Mouse (Mus musculus): ENCODE results near the gene Oas1c. TPM values are rescaled to one million over a fixed set of nuclear protein-coding genes. Genes with fewer than 3 reads are reported as not detected.

The Oas1c gene
- total and polyA plus RNA-seq, 3 experiments, result 1.6 to 3.6 (median 3.6) TPM

GRCm38 (mm10) chr5:120859241-120859640, 46.9 kb upstream of the Oas1c start:
- Histone ChIP-seq H3K4me1 (ENCODE audit: control insufficient read depth in 1 of 2, insufficient read depth in 2 of 2) (no peaks in the 10 kb centered on the region), H3K4me2 (ENCODE audit: insufficient read depth, low read depth, poor library complexity, severe bottlenecking) (no peak overlapping the region), H3K27ac (ENCODE audit: insufficient read depth, low read depth) (no peak overlapping the region), H3K79me2 (replicated peaks; ENCODE audit: control insufficient read depth, extremely low read depth, insufficient read depth, poor library complexity, severe bottlenecking) (no peaks in the 10 kb centered on the region), H3K9ac (ENCODE audit: insufficient read depth, low read depth) (no peak overlapping the region), H3K36me3 (replicated peaks in 1 of 2; ENCODE audit: control insufficient read depth in 1 of 2, insufficient read depth in 1 of 2, low read length in 1 of 2) (no peaks in the 10 kb centered on the region), H3K27me3 (replicated peaks) (peaks cover 70% of the 10 kb centered on the region), H3K4me3 (replicated peaks in 1 of 3; ENCODE audit: low read depth in 2 of 3, low read length in 2 of 3, poor library complexity in 1 of 3) (no peak overlapping the region), H3K9me3 (replicated peaks; ENCODE audit: low read length) (peaks cover 5% of the 10 kb centered on the region)
- DNase-seq (ENCODE audit: extremely low read depth), result no peak
- no peak for TF ChIP-seq UBTF (IDR thresholded peaks at IDR 0.05; ENCODE audit: low read depth, low read length)
- no peak for TF ChIP-seq TCF12 (IDR thresholded peaks at IDR 0.05; ENCODE audit: low read depth, low read length)
- TF ChIP-seq HCFC1 (IDR thresholded peaks at IDR 0.05; ENCODE audit: low read depth, low read length), result no peak
- no peak for TF ChIP-seq MAX (IDR thresholded peaks at IDR 0.05; ENCODE audit: low read length)
- TF ChIP-seq E2F4 (IDR thresholded peaks at IDR 0.05; ENCODE audit: insufficient replicate concordance, low read depth, low read length), result no peak
- no peak for TF ChIP-seq USF1 (IDR thresholded peaks at IDR 0.05; ENCODE audit: low read depth, low read length)
- TF ChIP-seq RCOR1 (conservative IDR thresholded peaks at IDR 0.05; ENCODE audit: low read depth, low read length), result no peak
- TF ChIP-seq USF2 (conservative IDR thresholded peaks at IDR 0.05; ENCODE audit: low read depth, low read length), result no peak
- TF ChIP-seq IRF4 (IDR thresholded peaks at IDR 0.05; ENCODE audit: low read depth, low read length), result no peak
- TF ChIP-seq SIN3A (IDR thresholded peaks at IDR 0.05; ENCODE audit: low read length), result no peak
- no peak for TF ChIP-seq RAD21 (IDR thresholded peaks at IDR 0.05; ENCODE audit: low read depth, low read length)
- TF ChIP-seq PAX5 (IDR thresholded peaks at IDR 0.05; ENCODE audit: low read length), result no peak
- TF ChIP-seq ZMIZ1 (IDR thresholded peaks at IDR 0.05; ENCODE audit: low read depth, low read length), result no peak
- no peak for TF ChIP-seq MEF2A (IDR thresholded peaks at IDR 0.05; ENCODE audit: borderline replicate concordance, low read depth, low read length)
- no peak for TF ChIP-seq ETS1 (conservative IDR thresholded peaks at IDR 0.05; ENCODE audit: low read depth, low read length)
- TF ChIP-seq GABPA (IDR thresholded peaks at IDR 0.05; ENCODE audit: insufficient replicate concordance, low read depth, low read length), result no peak
- TF ChIP-seq MXI1 (IDR thresholded peaks at IDR 0.05; ENCODE audit: low read depth, low read length), result no peak
- dilution Hi-C loops (cut with MboI; ENCODE audit: extremely low pct_ligation_motif_present, extremely low pct_unique_long_range_greater_than_20kb, low sequenced_read_pairs), result no loop called here
- in situ Hi-C loops (cut with MboI; ENCODE audit: low pct_ligation_motif_present, low pct_unique_long_range_greater_than_20kb, low sequenced_read_pairs), result no loop called here

- peaks cover 64% of the 10 kb centered on the region for H3K27me3 ChIP-seq (replicated peaks)
- H3K79me2 ChIP-seq (replicated peaks; ENCODE audit: control insufficient read depth, extremely low read depth, insufficient read depth, poor library complexity, severe bottlenecking), result no peaks in the 10 kb centered on the region
- no peaks in the 10 kb centered on the region for H3K4me1 ChIP-seq (ENCODE audit: control insufficient read depth in 1 of 2, insufficient read depth in 2 of 2)
- H3K27ac ChIP-seq (ENCODE audit: insufficient read depth, low read depth), result no peak overlapping the region
- H3K4me3 ChIP-seq (replicated peaks in 1 of 3; ENCODE audit: low read depth in 2 of 3, low read length in 2 of 3, poor library complexity in 1 of 3), result no peak overlapping the region
- peak; percentile 79 to 91 for TF ChIP-seq CTCF (conservative IDR thresholded peaks at IDR 0.05 in 1 of 2, IDR thresholded peaks at IDR 0.05 in 1 of 2; ENCODE audit: low read depth in 2 of 2, low read length in 2 of 2)
- no peak for TF ChIP-seq ZNF384 (IDR thresholded peaks at IDR 0.05; ENCODE audit: low read depth, low read length)
- TF ChIP-seq SMC3 (IDR thresholded peaks at IDR 0.05; ENCODE audit: low read depth, low read length), result peak; percentile 71
- no peak for TF ChIP-seq SIN3A (IDR thresholded peaks at IDR 0.05; ENCODE audit: low read length)
- TF ChIP-seq TCF12 (IDR thresholded peaks at IDR 0.05; ENCODE audit: low read depth, low read length), result peak; percentile 12; the same call in 1 of the 2 replicates
- TF ChIP-seq RCOR1 (conservative IDR thresholded peaks at IDR 0.05; ENCODE audit: low read depth, low read length), result no peak
- no peak for TF ChIP-seq ZKSCAN1 (IDR thresholded peaks at IDR 0.05; ENCODE audit: borderline replicate concordance, low read depth, low read length)
- TF ChIP-seq RAD21 (IDR thresholded peaks at IDR 0.05; ENCODE audit: low read depth, low read length), result peak; percentile 41
- no peak for TF ChIP-seq HCFC1 (IDR thresholded peaks at IDR 0.05; ENCODE audit: low read depth, low read length)
- no peaks in the 10 kb centered on the region for H3K36me3 ChIP-seq (replicated peaks in 1 of 2; ENCODE audit: control insufficient read depth in 1 of 2, insufficient read depth in 1 of 2, low read length in 1 of 2)
- H3K9ac ChIP-seq (ENCODE audit: insufficient read depth, low read depth), result no peak overlapping the region
- no peak overlapping the region for H3K4me2 ChIP-seq (ENCODE audit: insufficient read depth, low read depth, poor library complexity, severe bottlenecking)
- dilution Hi-C loops (cut with MboI; ENCODE audit: extremely low pct_ligation_motif_present, extremely low pct_unique_long_range_greater_than_20kb, low sequenced_read_pairs), result no loop called here
- DNase-seq (ENCODE audit: extremely low read depth), result peak; percentile 54
- peaks cover 10% of the 10 kb centered on the region for H3K9me3 ChIP-seq (replicated peaks; ENCODE audit: low read length)
- in situ Hi-C loops (cut with MboI; ENCODE audit: low pct_ligation_motif_present, low pct_unique_long_range_greater_than_20kb, low sequenced_read_pairs), result no loop called here
Observed at GRCm38 (mm10) chr5:120849601-120850136, 37.4 kb upstream of the Oas1c start.
